Mouse (Mus musculus) stomach, embryonic 14.5 days (tissue): ENCODE results near the gene Pdgfb. TPM values are rescaled to one million over a fixed set of nuclear protein-coding genes. Genes with fewer than 3 reads are reported as not detected.

Source experiments
- microRNA-seq: library from miRNA; unstranded; fragments of <30 nt; microRNA quantifications from one replicate; pipeline ENCODE4, GENCODE M21; 2016
- polyA plus RNA-seq: library from polyadenylated mRNA; unstranded; fragments of >200 nt; fragmentation: Nextera tagmentation; extraction: Ambion mirVana; gene quantifications from 2 replicates; pipeline ENCODE4 v1.2.1, GENCODE M21; 2014

Gene Pdgfb
- polyA plus RNA-seq, 1 experiment from 2014 or later: 5.0 TPM

Small RNA genes lying within 50 kb of the gene (microRNA-seq; reads per million reads assigned to microRNA genes)
- gene Mir7213: 1.3 reads per million

Other genes with a start within 250 kb of the Pdgfb start
- gene Dnal4, start 237.1 kb downstream of the Pdgfb start, polyA plus RNA-seq: 58.1 and 60.7 TPM in 2 replicates
- 2.6 and 2.7 TPM in 2 replicates for gene Nptxr, start 210.2 kb downstream of the Pdgfb start, polyA plus RNA-seq
- 0.77 and 1.3 TPM in 2 replicates for gene Npcd, start 180.7 kb downstream of the Pdgfb start, polyA plus RNA-seq
- 38.7 and 40.4 TPM in 2 replicates for gene Cbx6, start 180.3 kb downstream of the Pdgfb start, polyA plus RNA-seq
- gene Apobec3, start 123.3 kb downstream of the Pdgfb start, polyA plus RNA-seq: 17.4 and 18.4 TPM in 2 replicates
- gene Cbx7, start 43.9 kb downstream of the Pdgfb start, polyA plus RNA-seq: 5.0 and 5.8 TPM in 2 replicates
- gene Syngr1, start 76.4 kb upstream of the Pdgfb start, polyA plus RNA-seq: 32.3 and 38.8 TPM in 2 replicates
- gene Rpl3, start 76.9 kb upstream of the Pdgfb start, polyA plus RNA-seq: 1,379 and 1,439 TPM in 2 replicates
- 32.2 and 34.9 TPM in 2 replicates for gene Tab1, start 118.2 kb upstream of the Pdgfb start, polyA plus RNA-seq
- 12.8 and 13.7 TPM in 2 replicates for gene Mgat3, start 158.7 kb upstream of the Pdgfb start, polyA plus RNA-seq
- 34.5 and 36.4 TPM in 2 replicates for gene Mief1, start 219.0 kb upstream of the Pdgfb start, polyA plus RNA-seq
- not detected in 2 replicates for gene AC140267.1, start 220.9 kb upstream of the Pdgfb start, polyA plus RNA-seq
- 114 and 127 TPM in 2 replicates for gene Atf4, start 240.2 kb upstream of the Pdgfb start, polyA plus RNA-seq
- 53.4 and 61.8 TPM in 2 replicates for gene Rps19bp1, start 249.3 kb upstream of the Pdgfb start, polyA plus RNA-seq